Mouse (Mus musculus) urinary bladder, adult 2 months (tissue): ENCODE data around the gene Rsrp1. TPM values are rescaled to one million over a fixed set of nuclear protein-coding genes. Genes with fewer than 3 reads are reported as not detected.
"Not testable (repeated sequence)": the region's sequence is repeated elsewhere in the genome, so short reads cannot be mapped to it uniquely, and the experiment has no call there.

Experiments used
- DNase-seq: peaks from one replicate; pipeline ENCODE4 v3.0.0; 2022; ENCODE audit warnings: low spot score
- polyA plus RNA-seq: library from polyadenylated mRNA; depleted of rRNA; stranded (reverse); fragments of >200 nt; gene quantifications from 2 replicates; pipeline ENCODE4 v1.2.3, GENCODE M21; 2012; rRNA removed

The Rsrp1 gene
- 580 and 969 TPM in 2 replicates for polyA plus RNA-seq

GRCm38 (mm10) chr4:134923258-134924018 is at the start of gene Rsrp1:
Gene Rsrp1 (plus strand): TSS chr4:134923592.
- peak; percentile 96 for DNase-seq

GRCm38 (mm10) chr4:134876171-134876570 is 47.2 kb upstream of the Rsrp1 start:
- DNase-seq, result no peak

GRCm38 (mm10) chr4:134879410-134879981 is 43.9 kb upstream of the Rsrp1 start:
- peak; percentile 46 for DNase-seq

- DNase-seq, result no peak
These were observed 43.4 kb upstream of the Rsrp1 start for GRCm38 (mm10) chr4:134880041-134880440.

GRCm38 (mm10) chr4:134883266-134883665 is 40.1 kb upstream of the Rsrp1 start:
- no peak for DNase-seq

GRCm38 (mm10) chr4:134883808-134884207 is 39.6 kb upstream of the Rsrp1 start:
- no peak for DNase-seq

GRCm38 (mm10) chr4:134884364-134884763 is 39.0 kb upstream of the Rsrp1 start:
- DNase-seq, result no peak

GRCm38 (mm10) chr4:134892096-134892495 is 31.3 kb upstream of the Rsrp1 start:
- DNase-seq, result no peak

- no peak for DNase-seq
These were observed 26.1 kb upstream of the Rsrp1 start for GRCm38 (mm10) chr4:134897256-134897655.

- no peak for DNase-seq
These were observed 22.3 kb upstream of the Rsrp1 start for GRCm38 (mm10) chr4:134901126-134901525.

GRCm38 (mm10) chr4:134903046-134903445 is 20.3 kb upstream of the Rsrp1 start:
- DNase-seq, result no peak

- not testable (repeated sequence) for DNase-seq
These were observed 12.0 kb upstream of the Rsrp1 start for GRCm38 (mm10) chr4:134911406-134911805.

GRCm38 (mm10) chr4:134913413-134913812 is 10.0 kb upstream of the Rsrp1 start:
- no peak for DNase-seq

- DNase-seq, result no peak
These were observed 9.1 kb upstream of the Rsrp1 start for GRCm38 (mm10) chr4:134914122-134914863.

GRCm38 (mm10) chr4:134914864-134915209 is 8.6 kb upstream of the Rsrp1 start, which contains the start of gene Tmem50a:
Gene Tmem50a (minus strand): TSS chr4:134915024.
- peak; percentile 86 for DNase-seq

- no peak for DNase-seq
These were observed 8.0 kb upstream of the Rsrp1 start for GRCm38 (mm10) chr4:134915223-134916050.

GRCm38 (mm10) chr4:134917194-134917593 is 6.2 kb upstream of the Rsrp1 start:
- no peak for DNase-seq

- no peak for DNase-seq
These were observed 5.0 kb upstream of the Rsrp1 start for GRCm38 (mm10) chr4:134918381-134918780.

GRCm38 (mm10) chr4:134919733-134920540 is 3.5 kb upstream of the Rsrp1 start:
- DNase-seq, result no peak

- no peak for DNase-seq
These were observed 2.8 kb upstream of the Rsrp1 start for GRCm38 (mm10) chr4:134920631-134921030.

- DNase-seq, result no peak
These were observed 1.7 kb upstream of the Rsrp1 start for GRCm38 (mm10) chr4:134921703-134922102.
